Comparison of ENCODE assay signal across 10 mouse cellular contexts in the genomic region with DNA sequence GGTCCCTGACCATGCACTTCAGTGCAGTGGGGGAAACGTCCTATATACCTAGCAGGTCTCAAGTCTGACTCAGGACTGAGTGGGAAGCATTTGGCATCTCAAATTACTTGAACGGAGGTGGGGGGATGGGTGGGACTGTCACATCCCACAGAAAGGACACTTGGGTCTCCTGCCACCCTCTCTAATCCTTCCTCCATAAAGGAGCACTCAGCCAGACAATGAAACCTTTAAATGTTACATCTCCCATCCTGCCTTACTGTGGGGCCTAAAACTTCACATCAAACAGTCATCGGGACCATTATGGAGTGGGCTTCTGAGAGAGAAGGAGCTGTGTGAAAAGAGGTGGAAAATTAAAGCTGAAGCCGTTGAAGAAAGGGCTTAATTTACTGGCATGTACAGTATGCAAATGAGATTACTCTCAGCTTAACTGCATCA.
DNase-seq lines count a peak whose midpoint lies in the region; ATAC-seq and TF ChIP-seq lines count a peak whose summit lies in the region.
"Had no signal": no experiment of that assay in that cellular context is flagged by ENCODE, and none has a peak within 500 bp of the region (broad histone marks: within the 10 kb centered on the region; RNA-seq: fewer than 3 reads in every experiment).

No protein-coding gene starts in this region.

- H3K36me3 ChIP-seq in heart, postnatal 0 days (replicated peaks; ENCODE audit: control insufficient read depth, insufficient read depth, low read length): no peaks in the 10 kb centered on the region
- peaks cover 18 to 29% of the 10 kb centered on the region in 2 experiments for H3K36me3 ChIP-seq in CH12.LX (replicated peaks in 1 of 2; ENCODE audit: control insufficient read depth in 1 of 2, insufficient read depth in 1 of 2, low read length in 1 of 2)
- H3K36me3 ChIP-seq in embryonic facial prominence, embryonic 11.5 days (replicated peaks; ENCODE audit: control insufficient read depth, insufficient read depth, low read depth, low read length): no peaks in the 10 kb centered on the region
- no peaks in the 10 kb centered on the region for H3K36me3 ChIP-seq in midbrain, embryonic 11.5 days (ENCODE audit: control insufficient read depth, insufficient read depth, low read length)
- H3K36me3 ChIP-seq: liver, embryonic 15.5 days had no signal

- no peak for TF ChIP-seq POLR2A in CH12.LX (IDR thresholded peaks at IDR 0.05; ENCODE audit: low read depth, low read length)

- no peak overlapping the region for H3K4me3 ChIP-seq in heart, postnatal 0 days (ENCODE audit: low read depth, low read length)
- H3K4me3 ChIP-seq in CH12.LX (replicated peaks in 1 of 3; ENCODE audit: low read depth in 2 of 3, low read length in 2 of 3, poor library complexity in 1 of 3): no peak overlapping the region
- no peak overlapping the region for H3K4me3 ChIP-seq in embryonic facial prominence, embryonic 11.5 days (ENCODE audit: low read depth, low read length)
- H3K4me3 ChIP-seq in midbrain, embryonic 11.5 days (ENCODE audit: low read depth, low read length): no peak overlapping the region
- H3K4me3 ChIP-seq: liver, embryonic 15.5 days had no signal

- TF ChIP-seq EP300 in heart, postnatal 0 days (IDR thresholded peaks at IDR 0.05; ENCODE audit: low read depth): no peak
- no peak for TF ChIP-seq EP300 in CH12.LX (IDR thresholded peaks at IDR 0.05; ENCODE audit: low read length)

- peaks cover 54% of the 10 kb centered on the region for H3K4me1 ChIP-seq in heart, postnatal 0 days (ENCODE audit: control insufficient read depth, insufficient read depth)
- peaks cover 28 to 70% of the 10 kb centered on the region in 2 experiments for H3K4me1 ChIP-seq in CH12.LX (ENCODE audit: control insufficient read depth in 1 of 2, insufficient read depth in 2 of 2)
- H3K4me1 ChIP-seq in embryonic facial prominence, embryonic 11.5 days (ENCODE audit: control insufficient read depth, insufficient read depth, low read length): peaks cover 14% of the 10 kb centered on the region
- H3K4me1 ChIP-seq in midbrain, embryonic 11.5 days (ENCODE audit: control insufficient read depth, insufficient read depth, low read length): peaks cover 56% of the 10 kb centered on the region

- in situ Hi-C loops in CH12.LX (cut with MboI; ENCODE audit: low pct_ligation_motif_present, low pct_unique_long_range_greater_than_20kb, low sequenced_read_pairs): no loop called here

- H3K27me3 ChIP-seq in heart, postnatal 0 days (ENCODE audit: control insufficient read depth, insufficient read depth, low read length): no peaks in the 10 kb centered on the region
- no peaks in the 10 kb centered on the region for H3K27me3 ChIP-seq in CH12.LX (replicated peaks)
- H3K27me3 ChIP-seq in embryonic facial prominence, embryonic 11.5 days (ENCODE audit: control insufficient read depth, insufficient read depth, low read length): no peaks in the 10 kb centered on the region
- H3K27me3 ChIP-seq in midbrain, embryonic 11.5 days (ENCODE audit: control insufficient read depth, insufficient read depth, low read length): no peaks in the 10 kb centered on the region

- no peak for ATAC-seq in heart, postnatal 0 days (ENCODE audit: insufficient read depth, low read depth)
- ATAC-seq in embryonic facial prominence, embryonic 11.5 days (replicated peaks; ENCODE audit: insufficient number of reproducible peaks, low FRiP score, low TSS enrichment, low read depth): no peak
- peak; percentile 60 for ATAC-seq in midbrain, embryonic 11.5 days (ENCODE audit: low FRiP score)
- ATAC-seq in erythroblast, adult 5-6 weeks (replicated peaks; ENCODE audit: low FRiP score, poor library complexity, severe bottlenecking): no peak

- dilution Hi-C loops in CH12.LX (cut with MboI; ENCODE audit: extremely low pct_ligation_motif_present, extremely low pct_unique_long_range_greater_than_20kb, low sequenced_read_pairs): no loop called here

- peaks cover 12% of the 10 kb centered on the region for H3K79me2 ChIP-seq in CH12.LX (replicated peaks; ENCODE audit: control insufficient read depth, extremely low read depth, insufficient read depth, poor library complexity, severe bottlenecking)

- 9% methylated on average over 4 of the region's 4 CpGs for WGBS in heart, postnatal 0 days
- WGBS in embryonic facial prominence, embryonic 11.5 days: 4% methylated on average over 4 of the region's 4 CpGs
- WGBS in midbrain, embryonic 11.5 days: 2% methylated on average over 4 of the region's 4 CpGs

- 0 out of 2 replicates have a peak overlapping the region, but pooled peaks have one; percentile 16 for H3K9ac ChIP-seq in heart, postnatal 0 days (replicated peaks; ENCODE audit: low read depth, low read length)
- H3K9ac ChIP-seq in CH12.LX (ENCODE audit: insufficient read depth, low read depth): no peak overlapping the region
- no peak overlapping the region for H3K9ac ChIP-seq in embryonic facial prominence, embryonic 11.5 days (replicated peaks; ENCODE audit: low read length)
- no peak overlapping the region for H3K9ac ChIP-seq in midbrain, embryonic 11.5 days (ENCODE audit: low read length)
- H3K9ac ChIP-seq: liver, embryonic 15.5 days had no signal

- no peak for DNase-seq in heart, postnatal 0 days (ENCODE audit: low spot score)
- no peak for DNase-seq in heart, adult 9 months (ENCODE audit: low spot score in 2 of 2)
- DNase-seq in CH12.LX (ENCODE audit: extremely low read depth): no peak
- peak; percentile 58 for DNase-seq in embryonic facial prominence, embryonic 11.5 days (ENCODE audit: low spot score)
- DNase-seq in midbrain, embryonic 11.5 days (ENCODE audit: low spot score, missing footprints): peak; percentile 89
- no peak for DNase-seq in urinary bladder, postnatal 10 days (ENCODE audit: low spot score)
- no peak for DNase-seq in cerebellum, postnatal 25 days
- DNase-seq: layer of hippocampus, adult 9-11 months had no signal

- H3K9me3 ChIP-seq in heart, postnatal 0 days (replicated peaks; ENCODE audit: control insufficient read depth, low read length): no peaks in the 10 kb centered on the region
- H3K9me3 ChIP-seq in CH12.LX (replicated peaks; ENCODE audit: low read length): no peaks in the 10 kb centered on the region
- no peaks in the 10 kb centered on the region for H3K9me3 ChIP-seq in embryonic facial prominence, embryonic 11.5 days (replicated peaks; ENCODE audit: control insufficient read depth, low read length)
- H3K9me3 ChIP-seq in midbrain, embryonic 11.5 days (ENCODE audit: control insufficient read depth, low read length): no peaks in the 10 kb centered on the region
- H3K9me3 ChIP-seq: liver, embryonic 15.5 days had no signal

- H3K4me2 ChIP-seq in heart, postnatal 0 days (ENCODE audit: low read depth, low read length): peak overlapping the region; percentile 42
- H3K4me2 ChIP-seq in CH12.LX (ENCODE audit: insufficient read depth, low read depth, poor library complexity, severe bottlenecking): no peak overlapping the region
- H3K4me2 ChIP-seq in embryonic facial prominence, embryonic 11.5 days (ENCODE audit: low read depth, low read length): no peak overlapping the region
- peak overlapping the region; percentile 19; the same call in 1 of the 2 replicates for H3K4me2 ChIP-seq in midbrain, embryonic 11.5 days
- H3K4me2 ChIP-seq: liver, embryonic 15.5 days had no signal

- no peak for TF ChIP-seq RAD21 in CH12.LX (IDR thresholded peaks at IDR 0.05; ENCODE audit: low read depth, low read length)

- peak overlapping the region; percentile 85 for H3K27ac ChIP-seq in heart, postnatal 0 days (ENCODE audit: low read depth)
- H3K27ac ChIP-seq in CH12.LX (ENCODE audit: insufficient read depth, low read depth): no peak overlapping the region
- no peak overlapping the region for H3K27ac ChIP-seq in embryonic facial prominence, embryonic 11.5 days (replicated peaks; ENCODE audit: low read depth, low read length)
- no peak overlapping the region for H3K27ac ChIP-seq in midbrain, embryonic 11.5 days (ENCODE audit: low read depth, low read length)
- H3K27ac ChIP-seq: liver, embryonic 15.5 days had no signal

- no peak for TF ChIP-seq CTCF in heart, postnatal 0 days (IDR thresholded peaks at IDR 0.05; ENCODE audit: low read depth)
- TF ChIP-seq CTCF in CH12.LX (conservative IDR thresholded peaks at IDR 0.05 in 1 of 2, IDR thresholded peaks at IDR 0.05 in 1 of 2; ENCODE audit: low read depth in 2 of 2, low read length in 2 of 2): no peak

TF ChIP-seq in CH12.LX, 34 proteins besides CTCF, POLR2A, EP300 and RAD21:
- TF ChIP-seq ZC3H11A (IDR thresholded peaks at IDR 0.05; ENCODE audit: low read depth, low read length): no peak
- TF ChIP-seq ZMIZ1 (IDR thresholded peaks at IDR 0.05; ENCODE audit: low read depth, low read length): no peak
- 0 out of 2 replicates have a peak, but pooled peaks have one; percentile 22 for TF ChIP-seq CHD2 (IDR thresholded peaks at IDR 0.05; ENCODE audit: low read length)
- TF ChIP-seq TBP (conservative IDR thresholded peaks at IDR 0.05; ENCODE audit: low read depth, low read length): no peak
- no peak for TF ChIP-seq JUND (conservative IDR thresholded peaks at IDR 0.05; ENCODE audit: low read depth, low read length)

Comparison
In these comparisons a context has a peak if more than half of its experiments do, and no peak if none do; other contexts are left out.
1. DNase-seq: peak in embryonic facial prominence, embryonic 11.5 days (single experiment) and midbrain, embryonic 11.5 days (single experiment); none in heart, postnatal 0 days (single experiment), heart, adult 9 months (0 of 2), CH12.LX (single experiment), urinary bladder, postnatal 10 days (single experiment) and cerebellum, postnatal 25 days (0 of 2).
2. H3K4me2 ChIP-seq: peak in heart, postnatal 0 days (single experiment) and midbrain, embryonic 11.5 days (single experiment); none in CH12.LX (single experiment) and embryonic facial prominence, embryonic 11.5 days (single experiment).